8 mouse cellular contexts compared by ENCODE assay signal in the genomic region with DNA sequence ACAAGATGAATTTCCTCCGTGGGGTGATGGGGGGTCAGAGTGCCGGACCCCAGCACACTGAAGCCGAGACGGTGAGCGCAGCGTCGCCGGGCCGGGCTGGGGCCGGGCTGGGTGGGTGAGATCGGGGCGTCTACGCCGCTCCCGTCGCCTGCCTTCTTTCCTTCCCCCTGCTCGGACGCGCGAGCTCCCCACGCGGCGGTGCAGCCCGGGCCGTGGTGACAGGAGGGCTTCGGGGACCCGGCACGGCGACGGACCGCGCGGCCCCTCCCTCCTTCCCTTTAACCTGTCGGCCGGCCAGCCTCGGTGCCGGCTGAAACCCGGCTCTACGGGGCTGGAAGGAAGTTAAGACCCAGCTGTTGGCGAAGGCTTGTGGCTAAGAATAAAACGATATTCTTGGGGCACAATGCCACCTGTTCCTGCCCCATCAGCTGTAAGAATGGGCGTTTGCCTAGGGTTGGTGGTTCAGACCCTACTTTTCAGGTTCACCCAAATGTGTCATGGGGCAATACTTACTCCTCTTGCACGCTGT. TPM values are rescaled to one million over a fixed set of nuclear protein-coding genes. Genes with fewer than 3 reads are reported as not detected.
A peak's percentile ranks its signal among the peaks of the same experiment; 100 is the strongest.
DNase-seq lines count a peak whose midpoint lies in the region; ATAC-seq and TF ChIP-seq lines count a peak whose summit lies in the region.

No protein-coding gene starts in this region.

- peak; percentile 60 for DNase-seq in R1 (ENCODE audit: low read depth, low spot score)
- DNase-seq in kidney, postnatal 0 days (ENCODE audit: low spot score): peak; percentile 59
- peak; percentile 27 for DNase-seq in lung, postnatal 25 days (ENCODE audit: low spot score)
- peak; percentile 49 for DNase-seq in spleen, adult 12 weeks (ENCODE audit: low spot score)
- DNase-seq in yolk sac, embryonic 10.5 days (ENCODE audit: low spot score): no peak

- WGBS in heart, embryonic 14.5 days: 0% methylated on average over 34 of the region's 43 CpGs
- under 1% methylated on average over 37 of the region's 43 CpGs for WGBS in kidney, postnatal 0 days

- no peaks in the 10 kb centered on the region for H3K9me3 ChIP-seq in heart, embryonic 14.5 days (ENCODE audit: control insufficient read depth, low read length)
- H3K9me3 ChIP-seq in kidney, postnatal 0 days (replicated peaks; ENCODE audit: low read length): no peaks in the 10 kb centered on the region

- TF ChIP-seq CTCF in embryonic fibroblast, embryonic 13.5 days (IDR thresholded peaks at IDR 0.05; ENCODE audit: borderline replicate concordance, insufficient read depth, low read length): no peak
- TF ChIP-seq CTCF in kidney, postnatal 0 days (IDR thresholded peaks at IDR 0.05; ENCODE audit: low read depth): 0 out of 2 replicates have a peak, but pooled peaks have one; percentile 4

- H3K4me2 ChIP-seq in heart, embryonic 14.5 days (ENCODE audit: low read length): peak overlapping the region; percentile 63
- peak overlapping the region; percentile 92 for H3K4me2 ChIP-seq in kidney, postnatal 0 days (ENCODE audit: low read length)

- peak overlapping the region; percentile 91 for H3K9ac ChIP-seq in heart, embryonic 14.5 days (ENCODE audit: low read length)
- H3K9ac ChIP-seq in kidney, postnatal 0 days (ENCODE audit: low read depth, low read length): peak overlapping the region; percentile 82

- no peak for TF ChIP-seq POLR2A in embryonic fibroblast, embryonic 13.5 days (IDR thresholded peaks at IDR 0.05; ENCODE audit: low read depth, low read length)

- H3K4me1 ChIP-seq in embryonic fibroblast, embryonic 13.5 days (ENCODE audit: control insufficient read depth, insufficient read depth, low read length): 0 out of 2 replicates have a peak, but pooled peaks cover 6% of the 10 kb centered on the region
- peaks cover 9 to 30% of the 10 kb centered on the region in 2 experiments for H3K4me1 ChIP-seq in heart, embryonic 14.5 days (ENCODE audit: control insufficient read depth in 2 of 2, insufficient read depth in 2 of 2, low read length in 2 of 2)
- H3K4me1 ChIP-seq in kidney, postnatal 0 days (replicated peaks; ENCODE audit: insufficient read depth, low read length): peaks cover 14% of the 10 kb centered on the region; the same call in 1 of the 2 replicates

- H3K36me3 ChIP-seq in heart, embryonic 14.5 days (ENCODE audit: control insufficient read depth, insufficient read depth, low read length): no peaks in the 10 kb centered on the region
- H3K36me3 ChIP-seq in kidney, postnatal 0 days (ENCODE audit: insufficient read depth, low read length): no peaks in the 10 kb centered on the region

- 0 out of 2 replicates have a peak overlapping the region, but pooled peaks have one; percentile 13 for H3K27ac ChIP-seq in embryonic fibroblast, embryonic 13.5 days (ENCODE audit: insufficient read depth, low read length)
- peak overlapping the region; percentile 53 to 78 for H3K27ac ChIP-seq in heart, embryonic 14.5 days (replicated peaks in 1 of 2; ENCODE audit: control insufficient read depth in 1 of 2, insufficient read depth in 1 of 2, low read depth in 2 of 2, low read length in 2 of 2)
- H3K27ac ChIP-seq in kidney, postnatal 0 days: peak overlapping the region; percentile 77

- peak; percentile 24 for ATAC-seq in CD4-positive, CD25-positive, alpha-beta regulatory T cell, adult 4 months
- peak; percentile 73 for ATAC-seq in heart, embryonic 14.5 days (ENCODE audit: insufficient number of reproducible peaks, insufficient read depth, low FRiP score, low read depth)
- peak; percentile 74 for ATAC-seq in kidney, postnatal 0 days (replicated peaks; ENCODE audit: low FRiP score, low read depth)

- peak overlapping the region; percentile 99 for H3K4me3 ChIP-seq in embryonic fibroblast, embryonic 13.5 days (ENCODE audit: insufficient read depth, low read length)
- peak overlapping the region; percentile 87 to 93 for H3K4me3 ChIP-seq in heart, embryonic 14.5 days (ENCODE audit: control insufficient read depth in 1 of 2, insufficient read depth in 1 of 2, low read depth in 1 of 2, low read length in 2 of 2)
- H3K4me3 ChIP-seq in kidney, postnatal 0 days (replicated peaks; ENCODE audit: low read depth, low read length): peak overlapping the region; percentile 74

- H3K27me3 ChIP-seq in heart, embryonic 14.5 days (ENCODE audit: control insufficient read depth, insufficient read depth, low read length): no peaks in the 10 kb centered on the region
- no peaks in the 10 kb centered on the region for H3K27me3 ChIP-seq in kidney, postnatal 0 days (ENCODE audit: insufficient read depth, low read length)

RNA-seq across cellular contexts. Expression of a gene that starts 0.4 kb away (rescaled TPM):
- polyA plus RNA-seq in CD4-positive, CD25-positive, alpha-beta regulatory T cell, adult 4 months (2017; shearing (Covaris generic)): 10 to 100 TPM; 35.5 to 36.5 TPM
- 101 and 103 TPM in 2 replicates for polyA plus RNA-seq in embryonic fibroblast, embryonic 13.5 days (2011; ENCODE audit: insufficient read length, low read depth, missing spikeins)
- polyA plus RNA-seq in heart, embryonic 14.5 days (2014; fragmentation: Nextera tagmentation; extraction: Ambion mirVana): 21.3 and 22.9 TPM in 2 replicates
- 36.1 and 38.4 TPM in 2 replicates for polyA plus RNA-seq in kidney, postnatal 0 days (2015; fragmentation: Nextera tagmentation; extraction: Ambion mirVana)

RNA-seq across cellular contexts. Expression of a gene that starts 54.6 kb away (rescaled TPM):
- 100 to 1,000 TPM; 210 to 252 TPM for polyA plus RNA-seq in CD4-positive, CD25-positive, alpha-beta regulatory T cell, adult 4 months (2017; shearing (Covaris generic))
- 104 and 116 TPM in 2 replicates for polyA plus RNA-seq in embryonic fibroblast, embryonic 13.5 days (2011; ENCODE audit: insufficient read length, low read depth, missing spikeins)
- 141 and 151 TPM in 2 replicates for polyA plus RNA-seq in heart, embryonic 14.5 days (2014; fragmentation: Nextera tagmentation; extraction: Ambion mirVana)
- 134 and 155 TPM in 2 replicates for polyA plus RNA-seq in kidney, postnatal 0 days (2015; fragmentation: Nextera tagmentation; extraction: Ambion mirVana)

Comparison
In these comparisons a context has a peak if more than half of its experiments do, and no peak if none do; other contexts are left out.
1. ATAC-seq: peak in every context shown above with its lines; median percentile 74 in kidney, postnatal 0 days; 73 in heart, embryonic 14.5 days; 24 in CD4-positive, CD25-positive, alpha-beta regulatory T cell, adult 4 months.
2. H3K27ac ChIP-seq: peak in every context shown above with its lines; median percentile 77 in kidney, postnatal 0 days; 66 in heart, embryonic 14.5 days; 13 in embryonic fibroblast, embryonic 13.5 days.